Mouse (Mus musculus) hindbrain, embryonic 12.5 days (tissue): Measurements from ENCODE around the gene Lhfp. TPM values are rescaled to one million over a fixed set of nuclear protein-coding genes. Genes with fewer than 3 reads are reported as not detected.
A peak's percentile ranks its signal among the peaks of the same experiment; 100 is the strongest.

ENCODE experiments used
- ATAC-seq: fragments of 200-750 bp; cut with Nextera tagmentation; 2 replicates; pipeline ENCODE4 v1.8.0; 2017; ENCODE audit warnings: moderate TSS enrichment; ENCODE audit not compliant: low FRiP score
- H3K27ac ChIP-seq: fragments of 300-500 bp; sonication (generic); 2 replicates; pipeline ENCODE4 v1.5.1; 2016; ENCODE audit warnings: mild to moderate bottlenecking
- H3K27me3 ChIP-seq: fragments of 300-500 bp; sonication (generic); 2 replicates; pipeline ENCODE4 v1.6.1; 2016; ENCODE audit warnings: mild to moderate bottlenecking
- H3K36me3 ChIP-seq: fragments of 300-500 bp; sonication (generic); 2 replicates; pipeline ENCODE4 v1.6.1; 2016; ENCODE audit warnings: mild to moderate bottlenecking
- H3K4me1 ChIP-seq: fragments of 300-500 bp; sonication (generic); 2 replicates; pipeline ENCODE4 v1.6.1; 2016
- H3K4me2 ChIP-seq: fragments of 300-500 bp; sonication (generic); replicated peaks from 2 replicates; pipeline ENCODE4 v1.6.1; 2016; ENCODE audit warnings: mild to moderate bottlenecking
- H3K4me3 ChIP-seq: fragments of 300-500 bp; sonication (generic); 2 replicates; pipeline ENCODE4 v1.5.1; 2016; ENCODE audit warnings: mild to moderate bottlenecking
- H3K9ac ChIP-seq: fragments of 300-500 bp; sonication (generic); 2 replicates; pipeline ENCODE4 v1.6.1; 2016; ENCODE audit warnings: mild to moderate bottlenecking, moderate library complexity
- H3K9me3 ChIP-seq: fragments of 300-500 bp; sonication (generic); replicated peaks from 2 replicates; pipeline ENCODE4 v1.6.1; 2016; ENCODE audit warnings: mild to moderate bottlenecking
- WGBS: fragments of 180-500 bp; shearing (Covaris S2); methylation state at CpG from one replicate; pipeline ENCODE4 v1.1.7; 2016; 5-methylcytosine and 5-hydroxymethylcytosine counted together
- polyA plus RNA-seq: library from polyadenylated mRNA; unstranded; fragments of >200 nt; fragmentation: Nextera tagmentation; extraction: Ambion mirVana; gene quantifications from 2 replicates; pipeline ENCODE4 v1.2.1, GENCODE M21; 2016

The Lhfp gene
- polyA plus RNA-seq, 1 experiment from 2014 or later = 64.2 TPM

DNA sequence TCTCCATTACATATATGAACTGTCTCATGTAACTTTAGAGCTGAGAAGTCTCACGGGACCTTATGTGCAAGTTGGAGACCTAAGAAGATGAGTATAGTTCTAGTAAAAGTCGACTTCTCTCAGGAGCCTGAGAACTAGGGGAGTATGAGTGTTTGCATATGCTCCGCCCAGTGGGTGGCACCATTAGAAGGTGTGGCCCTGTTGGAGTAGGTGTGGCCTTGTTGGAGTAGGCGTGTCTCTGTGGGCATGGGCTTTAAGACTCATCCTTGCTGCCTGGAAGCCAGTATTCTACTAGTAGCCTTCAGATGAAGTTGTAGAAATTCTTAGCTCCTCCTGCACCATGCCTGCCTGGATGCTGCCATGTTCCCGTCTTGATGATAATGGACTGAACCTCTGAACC lies 105.7 kb downstream of the Lhfp start:
- Histone ChIP-seq H3K4me3 (no peak overlapping the region), H3K4me1 (peaks cover 3% of the 10 kb centered on the region; the same call in 1 of the 2 replicates), H3K27ac (no peak overlapping the region), H3K9me3 (0 out of 2 replicates have a peak, but pooled peaks cover 3% of the 10 kb centered on the region), H3K4me2 (no peak overlapping the region), H3K9ac (no peak overlapping the region), H3K36me3 (no peaks in the 10 kb centered on the region), H3K27me3 (no peaks in the 10 kb centered on the region)
- 87% methylated on average over 5 of the region's 5 CpGs for WGBS
- ATAC-seq = no peak

DNA sequence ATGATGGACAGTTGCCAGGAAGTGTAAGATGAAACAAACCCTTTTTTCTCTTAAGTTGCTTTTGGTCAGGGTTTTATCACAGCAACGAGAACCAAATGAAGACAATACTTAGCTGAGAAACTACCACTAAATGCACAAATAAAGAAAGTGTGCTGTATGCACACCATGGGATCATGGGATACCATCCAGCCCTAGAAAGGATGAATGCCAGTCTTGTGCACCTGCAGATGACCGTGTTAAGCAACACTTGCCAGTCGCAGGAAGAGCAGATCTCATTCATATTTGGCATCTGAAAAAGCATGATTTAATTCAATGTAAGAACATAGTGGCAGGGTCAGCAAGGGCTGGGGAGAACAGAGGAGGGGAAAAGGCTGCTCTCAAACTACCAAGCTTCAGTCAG lies 107.4 kb downstream of the Lhfp start:
- Histone ChIP-seq H3K4me2 (no peak overlapping the region), H3K27me3 (no peaks in the 10 kb centered on the region), H3K9ac (no peak overlapping the region), H3K4me1 (no peaks in the 10 kb centered on the region), H3K4me3 (no peak overlapping the region), H3K9me3 (peaks cover 3% of the 10 kb centered on the region; the same call in 1 of the 2 replicates), H3K36me3 (no peaks in the 10 kb centered on the region), H3K27ac (no peak overlapping the region)
- no peak for ATAC-seq
- 92% methylated on average over 3 of the region's 3 CpGs for WGBS

DNA sequence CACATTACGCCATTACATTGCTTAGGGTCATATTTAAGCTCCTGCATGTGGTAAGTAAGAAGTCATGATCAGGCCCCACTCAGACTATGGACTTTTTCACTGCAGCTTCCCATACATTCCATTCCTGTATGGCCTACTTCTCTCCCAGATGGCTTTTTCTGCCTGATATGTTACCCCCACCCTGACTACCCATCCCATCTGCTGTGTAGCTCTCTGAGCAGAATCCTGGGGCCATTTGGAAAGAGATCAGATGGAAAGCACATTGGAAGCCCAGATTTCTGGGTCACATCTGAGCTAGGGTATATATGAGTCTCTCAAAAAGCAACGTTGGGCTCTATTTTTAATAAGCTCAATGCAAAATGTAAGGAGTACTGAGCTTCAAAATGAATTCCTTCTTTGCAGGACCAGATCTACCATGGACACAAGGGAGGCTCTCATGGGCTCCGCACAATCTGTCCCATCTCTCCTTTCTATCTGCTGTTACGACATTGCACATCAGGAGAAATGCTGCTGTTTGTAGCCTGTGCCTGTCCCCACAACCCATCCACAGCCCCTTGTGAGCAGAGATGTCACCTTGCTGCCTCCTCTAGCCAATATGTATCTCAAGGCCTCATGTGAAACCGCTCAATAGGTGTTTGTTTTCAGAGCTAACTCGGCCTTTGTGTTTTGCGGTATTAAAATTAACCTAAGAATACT lies 108.4 kb downstream of the Lhfp start:
- H3K4me1 ChIP-seq = no peaks in the 10 kb centered on the region
- H3K9ac ChIP-seq = no peak overlapping the region
- H3K4me3 ChIP-seq = no peak overlapping the region
- H3K4me2 ChIP-seq = no peak overlapping the region
- H3K27me3 ChIP-seq = no peaks in the 10 kb centered on the region
- WGBS = 97% methylated on average over 7 of the region's 7 CpGs
- H3K9me3 ChIP-seq = peaks cover 3% of the 10 kb centered on the region; the same call in 1 of the 2 replicates
- no peaks in the 10 kb centered on the region for H3K36me3 ChIP-seq
- no peak for ATAC-seq
- no peak overlapping the region for H3K27ac ChIP-seq

DNA sequence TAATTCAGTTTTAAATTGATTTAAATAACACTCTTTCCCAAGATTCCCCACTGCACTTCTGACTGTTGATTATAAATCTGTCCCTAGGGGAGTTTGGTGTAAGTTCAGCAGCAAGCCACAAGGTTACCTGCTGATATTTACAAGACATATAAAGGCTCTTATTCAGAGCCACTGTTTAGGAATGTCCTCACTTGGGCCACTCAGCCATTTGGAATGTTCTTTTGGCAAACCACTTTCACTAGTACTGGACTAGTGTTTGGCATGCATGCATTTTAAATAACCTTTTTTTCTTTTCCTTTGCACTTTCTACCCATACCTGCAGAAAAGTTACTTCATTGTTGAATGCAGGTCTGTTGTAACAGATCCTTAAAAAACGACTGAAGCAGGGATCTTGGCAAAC lies 109.8 kb downstream of the Lhfp start:
- Histone ChIP-seq H3K4me2 (no peak overlapping the region), H3K9me3 (peaks cover 3% of the 10 kb centered on the region; the same call in 1 of the 2 replicates), H3K27me3 (no peaks in the 10 kb centered on the region), H3K36me3 (no peaks in the 10 kb centered on the region), H3K4me1 (no peaks in the 10 kb centered on the region), H3K9ac (no peak overlapping the region), H3K27ac (no peak overlapping the region), H3K4me3 (no peak overlapping the region)
- ATAC-seq = no peak
- WGBS = 59% methylated on average over 1 of the region's 1 CpGs

DNA sequence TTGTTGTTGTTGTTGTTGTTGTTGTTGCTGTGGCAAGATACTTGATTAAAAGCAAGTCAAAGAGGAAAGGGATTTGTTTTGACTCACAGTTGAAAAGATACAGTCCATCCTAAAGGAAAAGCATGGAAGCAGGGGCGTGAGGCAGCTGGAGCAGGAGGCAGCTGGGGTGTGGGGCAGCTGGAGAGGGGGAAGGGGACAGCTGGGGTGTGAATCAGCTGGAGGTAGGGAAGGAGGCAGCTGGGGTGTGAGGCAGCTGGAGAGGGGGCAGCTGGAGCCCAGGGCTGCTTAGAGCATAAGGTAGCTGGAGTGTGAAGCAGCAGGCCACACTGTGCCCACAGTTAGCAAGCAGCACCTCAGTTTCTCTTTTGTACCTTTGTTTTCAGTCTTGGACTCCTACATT lies 110.3 kb downstream of the Lhfp start:
- H3K4me1 ChIP-seq = no peaks in the 10 kb centered on the region
- 58% methylated on average over 1 of the region's 1 CpGs for WGBS
- H3K27me3 ChIP-seq = no peaks in the 10 kb centered on the region
- no peaks in the 10 kb centered on the region for H3K36me3 ChIP-seq
- H3K9me3 ChIP-seq = peaks cover 3% of the 10 kb centered on the region; the same call in 1 of the 2 replicates
- H3K9ac ChIP-seq = no peak overlapping the region
- no peak overlapping the region for H3K4me2 ChIP-seq
- no peak for ATAC-seq
- no peak overlapping the region for H3K4me3 ChIP-seq
- H3K27ac ChIP-seq = no peak overlapping the region

DNA sequence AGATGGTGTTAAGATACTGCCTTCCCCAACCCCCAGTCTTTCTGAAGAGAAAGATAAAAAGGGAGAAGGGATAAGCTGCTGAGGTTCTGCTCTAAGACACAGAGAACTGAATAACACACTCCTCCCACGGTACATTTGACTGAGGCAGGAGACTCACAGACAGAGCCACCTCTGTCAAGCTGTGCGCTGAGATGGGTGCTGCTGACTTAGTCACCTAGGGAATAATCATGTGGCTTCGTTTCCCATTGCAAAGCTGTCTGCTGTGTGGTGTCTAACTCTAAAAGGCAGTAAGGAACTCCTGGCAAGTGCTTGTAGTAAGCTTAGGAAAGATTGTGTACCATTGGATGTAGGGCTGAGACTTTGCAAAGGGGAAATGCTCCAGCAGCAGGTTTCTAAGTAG lies 120.6 kb downstream of the Lhfp start:
- Histone ChIP-seq H3K36me3 (no peaks in the 10 kb centered on the region), H3K4me2 (no peak overlapping the region), H3K4me1 (peaks cover 7% of the 10 kb centered on the region), H3K27me3 (no peaks in the 10 kb centered on the region), H3K27ac (no peak overlapping the region), H3K9me3 (no peaks in the 10 kb centered on the region), H3K9ac (no peak overlapping the region), H3K4me3 (no peak overlapping the region)
- 82% methylated on average over 3 of the region's 3 CpGs for WGBS
- ATAC-seq = no peak

DNA sequence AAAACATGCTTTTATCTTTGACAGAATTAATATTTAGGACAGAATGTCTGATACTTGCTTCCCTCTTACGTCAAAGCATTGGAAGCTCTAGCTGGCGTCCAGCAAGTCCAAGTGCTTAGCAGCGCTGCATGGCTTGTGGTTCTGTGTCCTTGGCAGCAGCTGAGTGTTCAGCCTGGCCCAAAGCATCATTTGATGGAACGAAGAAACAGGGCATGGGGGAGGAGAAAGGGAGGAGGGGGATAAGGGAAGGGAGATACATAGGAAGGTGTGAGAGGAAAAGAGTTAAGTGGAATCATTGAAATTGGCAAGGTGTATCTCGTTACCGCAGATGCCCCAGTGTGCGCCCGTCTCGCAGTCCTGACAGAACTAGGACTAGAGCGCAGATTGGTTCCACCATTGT lies 124.0 kb downstream of the Lhfp start:
- Histone ChIP-seq H3K4me3 (no peak overlapping the region), H3K4me2 (no peak overlapping the region), H3K4me1 (peaks cover 4% of the 10 kb centered on the region), H3K9ac (no peak overlapping the region), H3K27me3 (no peaks in the 10 kb centered on the region), H3K9me3 (no peaks in the 10 kb centered on the region), H3K36me3 (no peaks in the 10 kb centered on the region), H3K27ac (no peak overlapping the region)
- ATAC-seq = no peak
- WGBS = 86% methylated on average over 10 of the region's 10 CpGs

DNA sequence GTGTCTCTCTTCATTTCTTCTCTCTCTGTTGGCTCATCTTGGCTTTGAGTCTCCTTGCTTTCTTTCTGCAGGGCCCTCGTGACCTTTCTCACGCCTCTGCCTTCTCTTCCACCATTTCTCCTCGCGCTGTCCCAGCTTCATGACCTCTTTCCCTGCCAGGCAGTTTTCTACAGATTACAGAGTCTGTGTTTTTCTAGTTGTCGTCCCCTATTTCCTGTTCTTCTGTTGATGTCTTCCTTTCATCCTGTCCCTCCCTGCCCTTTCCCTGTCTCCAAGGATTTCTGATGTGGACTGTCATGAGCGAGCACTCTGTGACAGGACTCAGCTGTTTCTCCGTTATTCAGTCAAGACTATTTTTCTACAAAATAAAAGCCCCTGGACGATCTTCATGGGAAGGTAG lies 124.7 kb downstream of the Lhfp start:
- 46% methylated on average over 8 of the region's 8 CpGs for WGBS
- Histone ChIP-seq H3K9me3 (no peaks in the 10 kb centered on the region), H3K4me2 (no peak overlapping the region), H3K27ac (peak overlapping the region; percentile 35; the same call in 1 of the 2 replicates), H3K36me3 (no peaks in the 10 kb centered on the region), H3K4me3 (no peak overlapping the region), H3K27me3 (no peaks in the 10 kb centered on the region), H3K4me1 (peaks cover 4% of the 10 kb centered on the region), H3K9ac (no peak overlapping the region)
- no peak for ATAC-seq

DNA sequence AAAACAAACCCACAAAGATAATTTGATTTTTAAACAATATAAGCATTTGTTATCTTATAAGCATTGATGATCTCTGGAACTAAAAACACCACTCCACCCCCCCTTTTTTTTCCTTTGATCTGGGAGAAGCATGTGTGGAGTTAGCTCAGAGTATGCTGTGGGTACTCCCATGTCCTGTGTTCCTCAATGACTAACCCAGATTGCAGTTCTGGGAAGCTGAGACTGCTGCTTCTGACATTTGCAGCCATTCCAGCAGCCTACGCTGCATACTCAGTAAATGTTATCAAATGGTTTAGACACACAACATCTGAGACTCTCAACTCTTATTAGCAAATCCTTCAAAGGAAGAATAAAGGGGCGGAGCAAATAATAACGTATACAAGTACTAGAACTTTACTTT lies 128.2 kb downstream of the Lhfp start:
- no peak overlapping the region for H3K9ac ChIP-seq
- H3K9me3 ChIP-seq = no peaks in the 10 kb centered on the region
- H3K27me3 ChIP-seq = no peaks in the 10 kb centered on the region
- H3K4me1 ChIP-seq = peaks cover 4% of the 10 kb centered on the region
- H3K27ac ChIP-seq = no peak overlapping the region
- WGBS = 89% methylated on average over 3 of the region's 3 CpGs
- no peak overlapping the region for H3K4me3 ChIP-seq
- H3K4me2 ChIP-seq = no peak overlapping the region
- ATAC-seq = no peak
- no peaks in the 10 kb centered on the region for H3K36me3 ChIP-seq

DNA sequence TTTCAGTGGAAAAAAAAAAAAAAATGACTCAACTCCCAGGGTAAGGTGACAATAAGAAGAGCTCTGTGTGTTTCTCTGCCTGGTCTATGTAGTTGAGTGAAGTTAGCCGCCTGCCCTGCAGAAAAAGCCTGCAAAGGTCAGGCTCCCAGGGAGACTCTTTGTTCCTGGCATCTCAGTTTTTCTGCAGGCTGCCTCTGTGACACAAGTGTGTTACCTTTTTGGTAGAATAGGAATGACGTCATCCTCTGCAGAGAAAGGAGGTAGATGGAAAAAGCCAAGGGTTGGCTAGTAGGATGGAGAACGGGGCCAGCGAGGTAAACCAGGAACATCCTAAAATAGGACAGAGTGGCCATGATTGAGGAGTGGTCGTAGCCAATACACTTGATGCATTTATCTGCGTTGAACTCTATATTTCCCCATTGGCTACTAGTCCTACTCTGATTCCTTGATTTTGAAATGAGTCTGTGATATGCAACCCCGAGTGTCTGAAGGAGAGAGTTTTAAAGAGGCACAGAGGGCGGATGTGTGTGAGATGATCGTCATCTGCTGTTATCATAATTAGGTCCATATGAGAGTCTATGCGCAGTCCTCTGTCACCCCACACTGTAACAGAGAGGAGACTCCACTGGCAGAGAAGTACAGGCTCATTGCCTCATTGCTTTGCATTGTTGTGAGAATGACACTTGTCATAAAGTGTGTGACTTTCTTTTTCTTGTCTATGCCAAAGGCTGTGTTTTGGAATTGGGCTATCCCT lies 132.2 kb downstream of the Lhfp start:
- H3K4me1 ChIP-seq = no peaks in the 10 kb centered on the region
- ATAC-seq = no peak
- H3K27me3 ChIP-seq = no peaks in the 10 kb centered on the region
- no peaks in the 10 kb centered on the region for H3K36me3 ChIP-seq
- H3K4me3 ChIP-seq = no peak overlapping the region
- H3K9me3 ChIP-seq = no peaks in the 10 kb centered on the region
- H3K27ac ChIP-seq = no peak overlapping the region; the same call in 1 of the 2 replicates
- H3K4me2 ChIP-seq = no peak overlapping the region
- no peak overlapping the region for H3K9ac ChIP-seq
- 70% methylated on average over 10 of the region's 10 CpGs for WGBS

DNA sequence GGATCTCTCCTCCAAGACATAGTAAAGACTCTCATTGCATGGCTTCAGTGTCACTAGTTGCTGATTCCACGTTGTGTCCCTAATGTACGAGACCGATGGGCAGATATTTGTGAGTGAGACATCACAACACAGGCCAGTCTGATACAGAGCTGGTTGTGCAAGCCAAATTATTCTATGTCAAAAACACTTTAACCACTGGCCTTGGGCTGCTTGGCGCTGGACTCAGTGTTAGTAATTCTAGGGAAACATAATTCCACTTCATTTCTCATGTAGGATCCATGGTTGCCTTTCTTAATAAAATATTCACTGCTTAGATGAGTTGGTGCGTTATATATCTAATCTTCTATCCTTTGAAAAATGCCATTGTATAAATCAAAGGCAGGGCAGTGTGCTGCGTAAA lies 138.6 kb downstream of the Lhfp start:
- Histone ChIP-seq H3K4me3 (no peak overlapping the region), H3K4me1 (no peaks in the 10 kb centered on the region)
- no peak for ATAC-seq

DNA sequence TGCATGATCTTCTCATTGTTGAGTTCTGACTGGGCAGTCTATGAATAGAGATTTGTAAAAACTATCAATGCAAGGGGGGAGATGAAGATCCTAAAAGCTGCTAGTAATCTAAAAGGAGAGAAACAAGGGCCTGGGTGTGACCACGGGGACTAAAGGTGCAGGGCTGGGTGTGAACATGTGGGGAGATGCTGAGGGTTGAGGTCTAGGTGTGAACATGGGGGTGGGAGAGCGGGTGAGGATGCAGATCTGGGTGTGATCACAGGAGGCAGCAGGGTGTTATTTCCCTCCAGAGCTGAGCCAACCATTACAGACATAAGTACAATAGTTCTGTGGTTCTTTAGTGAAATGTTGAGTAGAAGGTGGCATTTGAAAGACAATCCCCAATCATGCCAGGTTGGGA lies 144.1 kb downstream of the Lhfp start:
- WGBS = 93% methylated on average over 2 of the region's 2 CpGs
- Histone ChIP-seq H3K4me3 (no peak overlapping the region), H3K36me3 (no peaks in the 10 kb centered on the region), H3K27me3 (no peaks in the 10 kb centered on the region), H3K4me1 (no peaks in the 10 kb centered on the region), H3K9me3 (no peaks in the 10 kb centered on the region), H3K4me2 (no peak overlapping the region), H3K9ac (no peak overlapping the region), H3K27ac (no peak overlapping the region)
- ATAC-seq = no peak

More for the DNA sequence above, 138.6 kb downstream of the Lhfp start:
- no peak overlapping the region for H3K4me2 ChIP-seq
- 91% methylated on average over 6 of the region's 6 CpGs for WGBS
- H3K27me3 ChIP-seq = no peaks in the 10 kb centered on the region
- no peak overlapping the region for H3K27ac ChIP-seq
- H3K36me3 ChIP-seq = no peaks in the 10 kb centered on the region
- no peaks in the 10 kb centered on the region for H3K9me3 ChIP-seq
- no peak overlapping the region for H3K9ac ChIP-seq

DNA sequence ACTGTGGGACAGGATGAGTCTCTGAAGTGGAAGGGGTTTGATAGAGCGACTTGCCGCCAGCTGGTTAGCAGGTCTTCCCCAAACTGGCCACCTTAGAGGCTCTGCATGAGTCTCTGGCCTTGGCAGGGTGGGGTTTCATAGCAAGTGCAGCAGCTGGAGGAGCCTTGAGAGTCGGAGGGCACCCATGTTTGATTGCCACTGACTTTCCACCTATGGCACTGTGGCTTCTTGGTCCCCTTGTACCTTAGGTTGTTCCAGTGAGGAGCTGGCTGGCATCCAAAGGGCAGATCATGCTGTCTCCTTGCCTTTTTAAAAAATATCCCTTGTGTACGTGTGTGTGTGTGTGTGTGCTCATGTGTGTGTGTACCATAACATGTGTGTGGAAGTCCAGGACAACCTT lies 152.1 kb downstream of the Lhfp start:
- Histone ChIP-seq H3K4me3 (no peak overlapping the region), H3K27me3 (no peaks in the 10 kb centered on the region), H3K9ac (no peak overlapping the region), H3K9me3 (no peaks in the 10 kb centered on the region), H3K4me2 (no peak overlapping the region), H3K36me3 (no peaks in the 10 kb centered on the region), H3K27ac (no peak overlapping the region), H3K4me1 (0 out of 2 replicates have a peak, but pooled peaks cover 2% of the 10 kb centered on the region)
- WGBS = 88% methylated on average over 4 of the region's 4 CpGs
- ATAC-seq = no peak
